Mouse (Mus musculus): ENCODE measurements at regions not wholly inside any gene's neighbourhood (a gene's known extent, or its start where the extent isn't known, plus 50 kb on each side); places are given as distances from the start of the nearest gene placed in this dataset.

GRCm38 (mm10) chr8:49273109-49273508, 429.4 kb upstream of the Tenm3 start:
- H3K4me3 ChIP-seq = no peak overlapping the region
- no peaks in the 10 kb centered on the region for H3K27me3 ChIP-seq (ENCODE audit: control insufficient read depth, insufficient read depth, insufficient read length)
- TF ChIP-seq MYOG (IDR thresholded peaks at IDR 0.05; ENCODE audit: control insufficient read depth in 1 of 3, insufficient read depth in 1 of 3, insufficient read length in 2 of 3, low read depth in 2 of 3) (no peak), E2F4 (IDR thresholded peaks at IDR 0.05; ENCODE audit: insufficient read depth) (no peak), SRF (IDR thresholded peaks at IDR 0.05; ENCODE audit: control insufficient read depth, insufficient read length, low read depth) (no peak), USF1 (IDR thresholded peaks at IDR 0.05; ENCODE audit: low read depth) (no peak)
- H3K36me3 ChIP-seq (ENCODE audit: control insufficient read depth, insufficient read depth) = no peaks in the 10 kb centered on the region
- no peaks in the 10 kb centered on the region for H3K79me2 ChIP-seq (ENCODE audit: control insufficient read depth, insufficient read depth)
- no peak overlapping the region for H3K4me2 ChIP-seq (ENCODE audit: low read depth)
- H3ac ChIP-seq (ENCODE audit: control insufficient read depth, insufficient read length) = no peak overlapping the region

- no peak overlapping the region for H3K4me3 ChIP-seq
- no peak overlapping the region for H3ac ChIP-seq (ENCODE audit: control insufficient read depth, insufficient read length)
- no peaks in the 10 kb centered on the region for H3K79me2 ChIP-seq (ENCODE audit: control insufficient read depth, insufficient read depth)
- H3K36me3 ChIP-seq (ENCODE audit: control insufficient read depth, insufficient read depth) = no peaks in the 10 kb centered on the region
- no peak overlapping the region for H3K4me2 ChIP-seq (ENCODE audit: low read depth)
- H3K27me3 ChIP-seq (ENCODE audit: control insufficient read depth, insufficient read depth, insufficient read length) = no peaks in the 10 kb centered on the region
- TF ChIP-seq CEBPB (IDR thresholded peaks at IDR 0.05; ENCODE audit: insufficient read depth, poor library complexity, severe bottlenecking) (no peak), E2F4 (IDR thresholded peaks at IDR 0.05; ENCODE audit: insufficient read depth) (no peak), REST (IDR thresholded peaks at IDR 0.05; ENCODE audit: insufficient read depth, insufficient read length) (no peak), TCF12 (IDR thresholded peaks at IDR 0.05; ENCODE audit: insufficient read depth, poor library complexity, severe bottlenecking) (no peak), MYOD1 (IDR thresholded peaks at IDR 0.05; ENCODE audit: control insufficient read depth in 1 of 3, insufficient read length in 2 of 3, low read depth in 2 of 3) (no peak), POLR2AphosphoS2 (IDR thresholded peaks at IDR 0.05; ENCODE audit: insufficient read length, low read depth) (no peak), POLR2A (IDR thresholded peaks at IDR 0.05; ENCODE audit: insufficient read length, low read depth) (no peak), SRF (IDR thresholded peaks at IDR 0.05; ENCODE audit: control insufficient read depth, insufficient read length, low read depth) (no peak), TCF3 (IDR thresholded peaks at IDR 0.05; ENCODE audit: insufficient read length, low read depth) (no peak), MYOG (IDR thresholded peaks at IDR 0.05; ENCODE audit: control insufficient read depth in 1 of 3, insufficient read depth in 1 of 3, insufficient read length in 2 of 3, low read depth in 2 of 3) (no peak), USF1 (IDR thresholded peaks at IDR 0.05; ENCODE audit: low read depth) (no peak), MAX (IDR thresholded peaks at IDR 0.05; ENCODE audit: low read depth) (no peak)
These were observed 419.7 kb upstream of the Tenm3 start for GRCm38 (mm10) chr8:49263416-49263815.

GRCm38 (mm10) chr8:49262797-49263196, 419.0 kb upstream of the Tenm3 start:
- H3ac ChIP-seq (ENCODE audit: control insufficient read depth, insufficient read length) = no peak overlapping the region
- TF ChIP-seq USF1 (IDR thresholded peaks at IDR 0.05; ENCODE audit: low read depth) (no peak), MYOD1 (IDR thresholded peaks at IDR 0.05; ENCODE audit: control insufficient read depth in 1 of 3, insufficient read length in 2 of 3, low read depth in 2 of 3) (no peak), MYOG (IDR thresholded peaks at IDR 0.05; ENCODE audit: control insufficient read depth in 1 of 3, insufficient read depth in 1 of 3, insufficient read length in 2 of 3, low read depth in 2 of 3) (no peak), TCF12 (IDR thresholded peaks at IDR 0.05; ENCODE audit: insufficient read depth, poor library complexity, severe bottlenecking) (no peak), SRF (IDR thresholded peaks at IDR 0.05; ENCODE audit: control insufficient read depth, insufficient read length, low read depth) (no peak), E2F4 (IDR thresholded peaks at IDR 0.05; ENCODE audit: insufficient read depth) (no peak), MAX (IDR thresholded peaks at IDR 0.05; ENCODE audit: low read depth) (no peak), REST (IDR thresholded peaks at IDR 0.05; ENCODE audit: insufficient read depth, insufficient read length) (no peak), POLR2AphosphoS2 (IDR thresholded peaks at IDR 0.05; ENCODE audit: insufficient read length, low read depth) (no peak), TCF3 (IDR thresholded peaks at IDR 0.05; ENCODE audit: insufficient read length, low read depth) (no peak), CEBPB (IDR thresholded peaks at IDR 0.05; ENCODE audit: insufficient read depth, poor library complexity, severe bottlenecking) (no peak), POLR2A (IDR thresholded peaks at IDR 0.05; ENCODE audit: insufficient read length, low read depth) (no peak)
- H3K27me3 ChIP-seq (ENCODE audit: control insufficient read depth, insufficient read depth, insufficient read length) = no peaks in the 10 kb centered on the region
- no peak overlapping the region for H3K4me2 ChIP-seq (ENCODE audit: low read depth)
- H3K79me2 ChIP-seq (ENCODE audit: control insufficient read depth, insufficient read depth) = no peaks in the 10 kb centered on the region
- no peak overlapping the region for H3K4me3 ChIP-seq
- H3K36me3 ChIP-seq (ENCODE audit: control insufficient read depth, insufficient read depth) = no peaks in the 10 kb centered on the region

GRCm38 (mm10) chr8:49255954-49256353, 412.2 kb upstream of the Tenm3 start:
- H3K4me2 ChIP-seq (ENCODE audit: low read depth) = no peak overlapping the region
- H3K36me3 ChIP-seq (ENCODE audit: control insufficient read depth, insufficient read depth) = no peaks in the 10 kb centered on the region
- H3K4me3 ChIP-seq = no peak overlapping the region
- H3K79me2 ChIP-seq (ENCODE audit: control insufficient read depth, insufficient read depth) = no peaks in the 10 kb centered on the region
- H3K27me3 ChIP-seq (ENCODE audit: control insufficient read depth, insufficient read depth, insufficient read length) = no peaks in the 10 kb centered on the region
- H3ac ChIP-seq (ENCODE audit: control insufficient read depth, insufficient read length) = no peak overlapping the region
- no peak for TF ChIP-seq MYOG (IDR thresholded peaks at IDR 0.05; ENCODE audit: control insufficient read depth in 1 of 3, insufficient read depth in 1 of 3, insufficient read length in 2 of 3, low read depth in 2 of 3)
- no peak for TF ChIP-seq E2F4 (IDR thresholded peaks at IDR 0.05; ENCODE audit: insufficient read depth)
- TF ChIP-seq USF1 (IDR thresholded peaks at IDR 0.05; ENCODE audit: low read depth) = no peak
- TF ChIP-seq MAX (IDR thresholded peaks at IDR 0.05; ENCODE audit: low read depth) = no peak
- no peak for TF ChIP-seq TCF12 (IDR thresholded peaks at IDR 0.05; ENCODE audit: insufficient read depth, poor library complexity, severe bottlenecking)
- TF ChIP-seq SRF (IDR thresholded peaks at IDR 0.05; ENCODE audit: control insufficient read depth, insufficient read length, low read depth) = no peak
- no peak for TF ChIP-seq MYOD1 (IDR thresholded peaks at IDR 0.05; ENCODE audit: control insufficient read depth in 1 of 3, insufficient read length in 2 of 3, low read depth in 2 of 3)
- TF ChIP-seq POLR2AphosphoS2 (IDR thresholded peaks at IDR 0.05; ENCODE audit: insufficient read length, low read depth) = no peak
- TF ChIP-seq REST (IDR thresholded peaks at IDR 0.05; ENCODE audit: insufficient read depth, insufficient read length) = no peak
- no peak for TF ChIP-seq CEBPB (IDR thresholded peaks at IDR 0.05; ENCODE audit: insufficient read depth, poor library complexity, severe bottlenecking)

GRCm38 (mm10) chr8:49254311-49254828, 410.6 kb upstream of the Tenm3 start:
- Histone ChIP-seq H3K4me2 (ENCODE audit: low read depth) (no peak overlapping the region), H3K36me3 (ENCODE audit: control insufficient read depth, insufficient read depth) (no peaks in the 10 kb centered on the region), H3K27me3 (ENCODE audit: control insufficient read depth, insufficient read depth, insufficient read length) (no peaks in the 10 kb centered on the region), H3ac (ENCODE audit: control insufficient read depth, insufficient read length) (no peak overlapping the region), H3K79me2 (ENCODE audit: control insufficient read depth, insufficient read depth) (no peaks in the 10 kb centered on the region), H3K4me3 (no peak overlapping the region)
- no peak for TF ChIP-seq TCF12 (IDR thresholded peaks at IDR 0.05; ENCODE audit: insufficient read depth, poor library complexity, severe bottlenecking)
- no peak for TF ChIP-seq POLR2AphosphoS2 (IDR thresholded peaks at IDR 0.05; ENCODE audit: insufficient read length, low read depth)
- TF ChIP-seq POLR2A (IDR thresholded peaks at IDR 0.05; ENCODE audit: insufficient read length, low read depth) = no peak
- TF ChIP-seq USF1 (IDR thresholded peaks at IDR 0.05; ENCODE audit: low read depth) = no peak
- TF ChIP-seq TCF3 (IDR thresholded peaks at IDR 0.05; ENCODE audit: insufficient read length, low read depth) = no peak
- no peak for TF ChIP-seq MYOD1 (IDR thresholded peaks at IDR 0.05; ENCODE audit: control insufficient read depth in 1 of 3, insufficient read length in 2 of 3, low read depth in 2 of 3)
- TF ChIP-seq REST (IDR thresholded peaks at IDR 0.05; ENCODE audit: insufficient read depth, insufficient read length) = no peak
- TF ChIP-seq CEBPB (IDR thresholded peaks at IDR 0.05; ENCODE audit: insufficient read depth, poor library complexity, severe bottlenecking) = no peak
- no peak for TF ChIP-seq SRF (IDR thresholded peaks at IDR 0.05; ENCODE audit: control insufficient read depth, insufficient read length, low read depth)

Measured in myocyte (in vitro differentiated cells).